Mouse (Mus musculus) erythroblast, embryonic 14.5 days (primary cell): ENCODE data around the gene Tspan15. TPM values are rescaled to one million over a fixed set of nuclear protein-coding genes. Genes with fewer than 3 reads are reported as not detected.

Experiments
- H3K27me3 ChIP-seq: 2 replicates; pipeline ENCODE4 v1.6.1; 2012; ENCODE audit warnings: inconsistent platforms; ENCODE audit not compliant: control insufficient read depth
- H3K36me3 ChIP-seq: 2 replicates; pipeline ENCODE4 v1.6.1; 2012; ENCODE audit warnings: mild to moderate bottlenecking, inconsistent platforms; ENCODE audit not compliant: control insufficient read depth
- H3K4me1 ChIP-seq: 2 replicates; pipeline ENCODE4 v1.6.1; 2012; ENCODE audit warnings: inconsistent platforms; ENCODE audit not compliant: control insufficient read depth
- H3K4me3 ChIP-seq: replicated peaks from 2 replicates; pipeline ENCODE3; 2012; ENCODE audit warnings: moderate library complexity, mild to moderate bottlenecking, inconsistent platforms
- H3K9me3 ChIP-seq: 2 replicates; pipeline ENCODE4 v1.6.1; 2012; ENCODE audit warnings: low read length, inconsistent platforms, mixed read lengths; ENCODE audit not compliant: control insufficient read depth
- GATA1 ChIP-seq: IDR thresholded peaks from 2 replicates; pipeline ENCODE4 v1.6.1; 2012; ENCODE audit warnings: low read length, inconsistent platforms, mixed read lengths
- TAL1 ChIP-seq: IDR thresholded peaks from 3 replicates; pipeline ENCODE4 v1.6.1; 2012; ENCODE audit warnings: low read length, inconsistent platforms, mixed read lengths
- polyA plus RNA-seq: library from polyadenylated mRNA; stranded (reverse); fragments of >175 nt; gene quantifications from 2 replicates; pipeline ENCODE4 v1.2.3, GENCODE M21; 2012

Tspan15 gene
- polyA plus RNA-seq, 1 experiment = 0.30 TPM

DNA sequence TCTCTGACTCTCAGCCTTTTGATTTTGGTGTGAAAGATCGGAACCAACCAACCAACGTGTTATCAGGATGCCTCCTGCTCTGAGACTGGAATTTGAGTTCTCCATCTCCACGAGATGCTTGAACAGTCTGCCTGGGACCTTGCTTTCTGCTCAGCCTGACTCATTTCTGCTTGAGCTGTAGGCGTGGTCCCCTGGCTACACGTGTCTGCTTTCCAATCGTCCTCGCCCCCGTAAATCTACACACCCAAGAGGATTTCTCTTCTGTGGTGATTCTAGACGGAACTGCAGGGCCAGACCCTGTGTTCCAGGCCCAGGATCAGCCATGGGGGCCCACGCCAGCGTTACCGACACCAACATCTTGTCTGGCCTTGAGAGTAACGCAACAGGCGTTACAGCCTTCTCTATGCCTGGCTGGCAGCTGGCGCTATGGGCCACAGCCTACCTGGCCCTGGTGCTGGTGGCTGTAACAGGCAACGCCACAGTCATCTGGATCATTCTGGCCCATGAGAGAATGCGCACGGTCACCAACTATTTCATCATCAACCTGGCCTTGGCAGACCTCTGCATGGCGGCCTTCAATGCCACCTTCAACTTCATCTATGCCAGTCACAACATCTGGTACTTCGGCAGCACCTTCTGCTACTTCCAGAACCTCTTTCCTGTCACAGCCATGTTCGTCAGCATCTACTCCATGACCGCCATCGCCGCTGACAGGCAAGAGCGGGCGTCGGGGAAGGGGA lies 21.6 kb upstream of the Tspan15 start:
- no peak for TF ChIP-seq GATA1
- no peak for TF ChIP-seq TAL1
- Histone ChIP-seq H3K36me3 (no peaks in the 10 kb centered on the region), H3K9me3 (no peaks in the 10 kb centered on the region), H3K4me1 (peaks cover 5% of the 10 kb centered on the region; the same call in 1 of the 2 replicates), H3K27me3 (no peaks in the 10 kb centered on the region; the same call in none of the 2 replicates), H3K4me3 (no peak overlapping the region)

DNA sequence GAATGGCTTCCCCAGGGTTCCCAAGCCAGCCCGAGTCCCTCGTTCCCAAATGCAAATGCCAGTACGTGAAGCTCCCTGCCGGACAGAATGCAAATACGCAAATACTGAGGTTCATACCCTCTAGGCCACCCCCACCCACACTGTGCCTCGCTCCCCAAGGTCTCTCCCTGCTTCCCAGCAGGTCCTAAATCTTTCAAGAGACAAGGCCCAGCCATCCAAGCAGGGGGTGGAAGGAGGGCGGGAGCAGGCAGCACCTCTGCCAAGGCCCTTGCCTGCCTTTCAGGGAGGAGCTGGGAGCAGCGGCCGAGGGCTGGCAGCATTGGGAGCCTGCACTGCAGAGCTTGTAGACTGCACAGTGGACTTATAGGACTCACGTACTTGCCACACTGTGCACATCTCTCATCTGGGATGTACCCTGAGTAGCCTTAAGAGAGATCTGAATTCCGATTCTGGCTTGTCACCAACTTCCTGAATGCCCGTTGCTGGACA lies 21.0 kb upstream of the Tspan15 start, which contains the start of gene Tacr2:
Tacr2 (plus strand) TSS at position 439 of the 489 bp plus-strand sequence.
- no peaks in the 10 kb centered on the region for H3K9me3 ChIP-seq
- no peaks in the 10 kb centered on the region; the same call in none of the 2 replicates for H3K27me3 ChIP-seq
- no peak within 1 kb of the TSS for H3K4me3 ChIP-seq
- H3K4me1 ChIP-seq = peaks cover 6% of the 10 kb centered on the region; the same call in 1 of the 2 replicates
- H3K36me3 ChIP-seq = no peaks in the 10 kb centered on the region
- TF ChIP-seq TAL1 = no peak
- no peak for TF ChIP-seq GATA1

- no peak overlapping the region for H3K4me3 ChIP-seq
- H3K27me3 ChIP-seq = no peaks in the 10 kb centered on the region; the same call in none of the 2 replicates
- no peak for TF ChIP-seq TAL1
- peaks cover 8% of the 10 kb centered on the region for H3K9me3 ChIP-seq
- peaks cover 14% of the 10 kb centered on the region for H3K4me1 ChIP-seq
- H3K36me3 ChIP-seq = no peaks in the 10 kb centered on the region
Observed at GRCm38 (mm10) chr10:62247815-62248214, 16.8 kb upstream of the Tspan15 start.

GRCm38 (mm10) chr10:62247156-62247555 lies 16.1 kb upstream of the Tspan15 start:
- TF ChIP-seq TAL1 (no peak), GATA1 (no peak)
- Histone ChIP-seq H3K4me1 (peaks cover 17% of the 10 kb centered on the region), H3K36me3 (no peaks in the 10 kb centered on the region), H3K9me3 (peaks cover 8% of the 10 kb centered on the region), H3K4me3 (no peak overlapping the region), H3K27me3 (no peaks in the 10 kb centered on the region; the same call in none of the 2 replicates)

GRCm38 (mm10) chr10:62244067-62244466 lies 13.0 kb upstream of the Tspan15 start:
- H3K4me3 ChIP-seq = no peak overlapping the region
- TF ChIP-seq GATA1 (no peak), TAL1 (no peak)
- H3K36me3 ChIP-seq = no peaks in the 10 kb centered on the region
- peaks cover 8% of the 10 kb centered on the region for H3K9me3 ChIP-seq
- no peaks in the 10 kb centered on the region; the same call in 1 of the 2 replicates for H3K27me3 ChIP-seq
- peaks cover 27% of the 10 kb centered on the region for H3K4me1 ChIP-seq

DNA sequence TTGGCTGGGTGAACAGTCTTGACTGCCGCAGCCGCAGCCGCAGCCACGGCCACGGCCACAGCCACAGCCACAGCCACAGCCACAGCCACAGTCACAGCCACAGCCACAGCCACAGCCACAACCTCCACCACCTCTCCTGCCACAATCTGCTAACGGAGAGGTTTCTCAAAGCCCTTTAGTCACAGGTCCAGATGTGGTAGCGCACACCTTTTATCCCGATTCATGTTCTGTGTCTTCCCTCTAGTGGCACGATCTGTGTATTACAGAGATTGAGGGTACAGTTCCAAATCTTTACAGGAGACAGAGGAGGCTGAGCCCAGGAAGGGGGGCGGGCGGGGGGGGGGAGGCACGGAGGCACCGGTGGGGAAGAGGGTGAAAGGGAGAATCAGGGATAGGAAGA lies 11.8 kb upstream of the Tspan15 start:
- Histone ChIP-seq H3K4me3 (no peak overlapping the region), H3K36me3 (no peaks in the 10 kb centered on the region), H3K4me1 (peaks cover 38% of the 10 kb centered on the region), H3K9me3 (peaks cover 8% of the 10 kb centered on the region), H3K27me3 (no peaks in the 10 kb centered on the region; the same call in 1 of the 2 replicates)
- TF ChIP-seq GATA1 (no peak), TAL1 (no peak)

DNA sequence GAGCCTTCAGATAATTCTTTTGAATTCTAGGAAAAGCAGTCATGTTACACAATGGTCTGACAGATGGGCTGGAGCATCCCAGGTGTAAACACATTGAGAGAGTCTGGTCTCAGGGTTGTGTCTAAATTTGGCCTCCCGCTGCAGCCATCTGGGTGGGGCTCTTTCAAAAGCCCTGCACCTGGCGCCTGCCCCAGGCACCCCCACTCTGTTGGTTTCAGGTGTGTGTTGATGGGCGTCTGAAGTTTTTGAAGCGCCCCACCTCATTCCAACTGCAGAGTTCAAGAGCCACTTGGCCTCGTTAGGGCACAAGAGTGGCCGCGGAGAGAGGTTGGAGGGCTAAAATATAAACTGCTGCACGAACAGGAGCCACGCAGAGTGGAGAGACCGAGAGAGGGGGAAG lies 11.3 kb upstream of the Tspan15 start:
- TF ChIP-seq GATA1 (no peak), TAL1 (no peak)
- Histone ChIP-seq H3K9me3 (peaks cover 8% of the 10 kb centered on the region), H3K4me3 (no peak overlapping the region), H3K4me1 (peaks cover 40% of the 10 kb centered on the region), H3K27me3 (no peaks in the 10 kb centered on the region; the same call in 1 of the 2 replicates), H3K36me3 (no peaks in the 10 kb centered on the region)

GRCm38 (mm10) chr10:62239270-62239669 lies 8.2 kb upstream of the Tspan15 start:
- H3K4me1 ChIP-seq = peaks cover 66% of the 10 kb centered on the region
- peaks cover 6% of the 10 kb centered on the region for H3K9me3 ChIP-seq
- H3K4me3 ChIP-seq = no peak overlapping the region

DNA sequence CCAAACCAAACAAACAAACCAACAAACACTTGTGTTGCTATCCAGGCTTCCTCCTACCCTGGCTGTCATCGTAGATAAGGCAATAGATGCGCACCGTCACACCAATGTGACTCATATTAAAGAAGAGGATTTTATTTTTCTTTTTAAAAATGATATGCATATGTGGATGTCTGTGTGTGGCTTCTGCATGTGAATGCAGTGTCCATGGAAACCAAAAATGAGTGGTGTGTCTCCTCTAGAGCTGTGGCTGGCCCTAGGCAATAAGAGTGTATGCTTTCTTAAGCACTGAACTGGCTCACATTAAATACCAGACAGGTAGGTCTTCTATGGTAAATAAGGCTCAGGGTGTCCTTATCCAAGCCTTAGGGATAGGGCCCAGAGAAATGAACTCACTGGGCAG lies 7.6 kb upstream of the Tspan15 start:
- Histone ChIP-seq H3K9me3 (peaks cover under 1% of the 10 kb centered on the region), H3K27me3 (no peaks in the 10 kb centered on the region), H3K4me1 (peaks cover 64% of the 10 kb centered on the region), H3K36me3 (no peaks in the 10 kb centered on the region), H3K4me3 (no peak overlapping the region)
- TF ChIP-seq GATA1 (no peak), TAL1 (no peak)

More at GRCm38 (mm10) chr10:62239270-62239669, 8.2 kb upstream of the Tspan15 start:
- no peaks in the 10 kb centered on the region for H3K27me3 ChIP-seq
- no peaks in the 10 kb centered on the region for H3K36me3 ChIP-seq
- TF ChIP-seq GATA1 (no peak), TAL1 (no peak)
